Comparison of ENCODE assay signal across 8 mouse cellular contexts in the genomic region with DNA sequence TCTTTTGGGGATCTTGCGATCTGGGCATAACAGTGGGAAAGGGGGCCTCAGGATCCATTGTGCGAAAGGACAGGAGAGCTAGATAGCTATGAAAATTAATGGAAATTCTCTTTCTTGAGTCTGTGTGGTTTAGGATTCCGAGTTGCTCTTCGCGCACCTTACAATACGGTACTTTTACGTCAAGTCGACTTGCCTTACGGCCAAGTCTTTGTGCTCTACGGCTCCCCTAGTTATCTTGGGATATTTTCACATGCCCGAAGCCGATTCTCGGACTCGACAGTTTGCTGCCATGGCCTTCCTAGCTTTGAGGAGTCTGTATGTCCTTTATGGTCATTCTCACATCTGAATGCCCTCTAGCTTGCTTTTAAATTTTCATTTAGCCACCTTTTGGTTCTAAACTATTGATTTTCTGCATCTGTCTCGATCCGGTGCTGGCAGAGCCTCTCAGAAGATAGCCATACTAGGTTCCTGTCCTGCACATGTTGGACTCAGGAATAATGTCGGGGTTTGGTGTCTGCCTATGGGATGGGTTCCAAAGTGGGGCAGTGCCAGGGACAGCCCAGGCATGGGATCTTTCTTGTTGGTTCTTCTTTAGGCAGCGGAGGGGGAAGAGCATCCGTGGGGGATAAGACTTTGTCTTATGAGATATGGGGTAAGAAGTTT.
A peak's percentile ranks its signal among the peaks of the same experiment; 100 is the strongest.
DNase-seq lines count a peak whose midpoint lies in the region; ATAC-seq lines count a peak whose summit lies in the region.

No protein-coding gene starts in this region.

- intact Hi-C loops in heart, postnatal 25 days (cut with DNase I): no loop called here
- intact Hi-C loops in left cerebral cortex, postnatal 36 days (cut with DNase I): no loop called here

- peak; percentile 92 for DNase-seq in heart, adult 11 months
- DNase-seq in heart, postnatal 25 days (ENCODE audit: low spot score): no peak
- DNase-seq in gastrocnemius, adult 8-10 months (ENCODE audit: low spot score in 2 of 2): peak; percentile 5 to 36
- peak; percentile 26 to 68 for DNase-seq in left cerebral cortex, postnatal 36 days (ENCODE audit: low spot score in 2 of 2)
- DNase-seq in mesoderm, embryonic 11.5 days (ENCODE audit: low read depth, low spot score): peak; percentile 53
- peak; percentile 55 for DNase-seq in skeletal muscle tissue, adult 2 months (ENCODE audit: low read depth, low spot score)

- ATAC-seq in common myeloid progenitor, adult 5-6 weeks (replicated peaks; ENCODE audit: low read depth, poor library complexity, severe bottlenecking): peak; percentile 95
- peak; percentile 80 for ATAC-seq in inflammation-experienced regulatory T-cells, adult 6 months
